Mouse (Mus musculus): Measurements from ENCODE around the gene Necap2.
A peak's percentile ranks its signal among the peaks of the same experiment; 100 is the strongest.

Gene Necap2

DNA sequence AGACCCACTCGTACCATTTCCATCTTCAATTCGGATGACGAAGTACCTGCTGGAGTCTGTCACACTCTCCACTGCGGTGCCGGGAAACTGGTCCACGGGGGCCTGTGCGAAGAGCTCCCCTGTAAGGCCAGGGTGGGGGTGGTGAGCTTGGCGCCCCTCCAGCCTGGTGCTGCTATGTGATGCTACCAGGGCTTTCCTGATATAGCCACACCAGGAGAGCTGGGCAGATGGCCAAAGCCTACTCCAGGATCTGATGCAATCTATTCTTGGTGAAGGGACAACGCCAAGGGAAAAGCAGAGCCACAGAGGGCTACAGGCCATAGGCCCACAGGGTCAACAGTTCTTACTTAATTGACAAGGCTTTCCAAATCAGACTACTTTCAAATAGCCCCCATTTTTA lies 4.5 kb downstream of the Necap2 start:
- DNase-seq (ENCODE audit: low spot score): no peak

DNA sequence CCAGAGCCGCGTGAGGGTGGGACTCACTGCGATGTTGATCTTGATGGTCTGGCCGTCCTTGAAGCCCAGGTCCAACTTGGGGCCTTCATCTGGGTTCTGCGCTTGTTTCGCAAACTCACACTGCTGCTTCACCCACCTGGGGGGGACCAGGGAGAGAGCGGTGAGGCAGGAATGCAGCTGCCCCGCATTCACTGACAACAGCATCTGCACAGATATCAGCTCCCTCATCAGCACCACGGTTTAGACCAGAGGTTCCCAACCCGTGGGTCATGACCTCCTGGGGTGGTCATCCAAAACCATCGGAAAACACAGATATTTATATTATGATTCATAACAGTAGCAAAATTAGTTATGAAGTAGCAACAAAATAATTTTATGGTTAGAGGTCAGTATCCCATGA lies 5.7 kb downstream of the Necap2 start:
- DNase-seq (ENCODE audit: low spot score): no peak

DNA sequence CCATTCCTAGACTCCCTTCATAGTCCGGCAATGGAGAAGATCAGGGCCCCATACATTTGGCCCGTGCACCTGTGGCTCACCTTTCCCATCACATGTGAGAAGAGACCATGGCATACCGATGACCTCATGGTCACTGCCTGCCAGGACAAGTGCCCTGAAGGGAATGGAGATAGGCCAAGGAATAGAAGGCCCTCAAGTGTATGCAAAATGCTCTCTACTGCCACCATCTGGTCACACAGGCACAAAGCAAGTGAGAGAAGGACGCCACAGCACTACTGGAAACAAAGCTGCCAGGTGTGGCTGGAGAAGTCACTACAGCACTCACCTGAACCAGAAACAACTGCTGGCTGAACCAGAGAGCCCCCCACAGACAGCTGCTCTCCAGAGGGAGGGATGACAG lies 8.4 kb downstream of the Necap2 start:
- peak; percentile 35 for DNase-seq (ENCODE audit: low spot score)

DNA sequence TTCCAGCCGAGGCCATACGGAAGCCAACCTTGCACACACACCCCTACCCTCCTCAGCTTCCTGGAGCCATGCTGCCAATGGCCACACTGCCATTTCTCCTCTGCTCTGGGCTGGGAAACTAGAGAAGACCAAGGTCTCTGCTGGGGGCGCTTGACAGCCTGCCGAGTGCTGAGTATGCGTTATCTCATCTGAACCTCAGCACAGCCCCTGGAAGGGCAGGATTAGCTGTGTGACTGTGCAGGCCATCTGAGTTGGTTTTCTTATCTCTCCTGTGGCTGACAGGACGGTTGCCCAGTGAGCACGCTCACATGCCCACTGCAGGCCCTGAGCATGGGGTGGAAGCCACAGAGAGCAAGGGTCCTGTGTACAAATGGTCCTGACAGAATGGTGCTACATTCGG lies 9.5 kb downstream of the Necap2 start:
- DNase-seq (ENCODE audit: low spot score): no peak

DNA sequence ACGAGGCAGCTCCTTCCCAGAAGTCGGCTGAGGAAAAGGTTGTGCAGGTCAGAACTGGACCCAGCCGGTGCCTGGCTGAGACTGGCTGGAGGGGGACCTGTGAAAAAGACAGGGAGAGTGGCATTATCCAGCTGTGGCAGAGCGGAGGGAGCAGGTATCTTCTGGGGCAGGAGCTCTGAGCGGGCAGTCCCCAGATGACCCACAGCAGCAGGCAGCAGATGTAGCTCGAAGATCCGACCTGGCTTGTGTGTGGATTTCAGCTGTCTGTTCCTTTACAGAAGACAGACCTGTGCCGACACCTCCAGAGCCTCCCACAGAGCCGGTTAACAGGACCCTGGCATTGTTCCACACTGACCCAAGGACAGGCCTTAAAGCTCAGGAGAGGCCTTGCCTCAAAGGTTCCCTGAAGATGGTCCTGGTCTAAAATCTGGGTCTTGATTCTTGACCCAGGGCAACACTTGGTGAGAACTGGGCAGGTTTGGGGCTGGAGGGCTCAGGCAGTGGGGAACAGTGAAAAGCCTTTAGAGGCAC lies 10.6 kb downstream of the Necap2 start:
- no peak for DNase-seq (ENCODE audit: low spot score)

DNA sequence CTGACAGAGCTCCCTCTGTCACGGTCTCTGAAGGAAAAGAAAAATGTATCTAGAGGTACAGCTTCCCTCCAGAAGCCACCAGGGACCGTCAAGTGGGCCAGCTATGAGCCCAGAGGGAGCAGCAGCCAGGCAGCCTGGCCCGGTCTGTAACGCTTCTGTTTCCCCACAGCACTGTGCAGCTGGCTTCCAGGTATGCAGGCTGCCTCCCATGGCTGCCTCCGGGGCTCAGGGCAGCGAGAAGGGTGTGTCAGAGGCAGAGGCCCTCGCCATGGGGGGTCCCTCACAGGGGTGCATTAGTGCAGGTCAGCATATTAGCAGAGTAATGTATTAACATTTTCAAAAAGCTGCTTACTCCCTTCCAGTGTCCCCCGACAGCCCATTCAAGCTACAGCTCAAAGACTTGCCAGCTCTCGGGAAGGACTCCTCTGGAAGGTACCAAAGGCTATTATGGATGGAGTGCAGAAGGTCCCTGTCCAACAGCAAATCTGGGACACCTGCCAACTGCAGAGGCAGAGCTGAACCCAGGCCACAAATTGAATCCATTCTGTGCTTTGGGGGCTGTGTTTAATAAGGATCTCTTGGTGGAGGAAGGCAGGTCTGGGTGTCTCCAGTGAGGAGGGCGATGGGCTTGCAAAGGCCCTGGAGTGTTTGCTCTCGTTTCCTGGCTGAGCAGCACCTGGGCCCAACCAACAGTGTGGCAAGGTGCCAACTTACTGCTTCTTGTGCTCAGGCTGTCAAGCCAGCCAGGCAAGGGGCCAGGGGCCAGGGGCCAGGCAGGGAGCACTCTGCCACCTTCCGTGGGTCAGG lies 11.2 kb downstream of the Necap2 start:
- no peak for DNase-seq (ENCODE audit: low spot score)

DNA sequence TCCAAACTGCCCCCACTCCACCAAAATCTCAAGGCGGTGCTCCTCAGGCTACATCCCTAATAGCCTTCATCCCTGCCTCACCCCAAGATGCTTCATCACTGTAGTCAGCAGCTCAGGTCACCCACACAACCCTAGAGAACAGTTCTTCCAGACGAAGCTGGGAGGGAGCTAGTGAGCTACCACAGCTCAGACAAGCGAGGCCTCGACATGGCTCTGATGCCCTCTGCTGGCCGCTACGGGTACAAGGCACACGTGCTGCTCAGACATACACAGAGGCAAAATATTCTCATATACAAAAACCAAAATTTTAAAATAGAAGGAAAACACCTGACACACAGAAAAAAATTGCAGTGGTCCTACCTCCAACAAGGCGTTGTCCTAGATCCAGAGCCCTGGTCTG lies 13.0 kb downstream of the Necap2 start:
- peak; percentile 74 for DNase-seq (ENCODE audit: low spot score)

DNA sequence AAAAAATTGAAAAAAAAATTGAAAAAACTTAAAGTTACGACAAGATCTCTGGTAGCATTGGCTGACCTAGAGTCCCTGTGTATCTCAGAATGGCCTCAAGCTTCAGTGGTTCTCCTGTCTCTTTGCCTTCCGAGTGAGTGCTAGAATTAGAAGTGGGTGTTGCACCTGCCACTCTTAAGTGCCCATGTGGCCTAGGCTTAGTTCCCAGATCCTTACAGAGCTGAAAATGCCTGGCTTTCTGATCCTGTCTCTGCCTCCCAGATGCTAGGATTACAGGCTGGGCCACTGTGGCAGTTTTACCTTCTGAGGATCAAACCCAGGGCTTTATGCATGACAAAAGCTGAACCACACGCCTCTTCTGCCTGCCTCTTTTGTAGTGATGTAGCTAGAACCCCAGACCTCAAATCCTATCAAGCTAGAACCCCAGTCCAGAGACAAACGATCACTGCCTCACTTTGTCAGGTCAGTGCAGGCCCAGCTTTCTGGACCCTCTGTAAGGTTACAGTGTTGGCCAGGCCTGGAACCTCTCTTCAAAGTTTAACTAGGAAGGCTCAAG lies 14.0 kb downstream of the Necap2 start:
- no peak for DNase-seq (ENCODE audit: low spot score)

DNA sequence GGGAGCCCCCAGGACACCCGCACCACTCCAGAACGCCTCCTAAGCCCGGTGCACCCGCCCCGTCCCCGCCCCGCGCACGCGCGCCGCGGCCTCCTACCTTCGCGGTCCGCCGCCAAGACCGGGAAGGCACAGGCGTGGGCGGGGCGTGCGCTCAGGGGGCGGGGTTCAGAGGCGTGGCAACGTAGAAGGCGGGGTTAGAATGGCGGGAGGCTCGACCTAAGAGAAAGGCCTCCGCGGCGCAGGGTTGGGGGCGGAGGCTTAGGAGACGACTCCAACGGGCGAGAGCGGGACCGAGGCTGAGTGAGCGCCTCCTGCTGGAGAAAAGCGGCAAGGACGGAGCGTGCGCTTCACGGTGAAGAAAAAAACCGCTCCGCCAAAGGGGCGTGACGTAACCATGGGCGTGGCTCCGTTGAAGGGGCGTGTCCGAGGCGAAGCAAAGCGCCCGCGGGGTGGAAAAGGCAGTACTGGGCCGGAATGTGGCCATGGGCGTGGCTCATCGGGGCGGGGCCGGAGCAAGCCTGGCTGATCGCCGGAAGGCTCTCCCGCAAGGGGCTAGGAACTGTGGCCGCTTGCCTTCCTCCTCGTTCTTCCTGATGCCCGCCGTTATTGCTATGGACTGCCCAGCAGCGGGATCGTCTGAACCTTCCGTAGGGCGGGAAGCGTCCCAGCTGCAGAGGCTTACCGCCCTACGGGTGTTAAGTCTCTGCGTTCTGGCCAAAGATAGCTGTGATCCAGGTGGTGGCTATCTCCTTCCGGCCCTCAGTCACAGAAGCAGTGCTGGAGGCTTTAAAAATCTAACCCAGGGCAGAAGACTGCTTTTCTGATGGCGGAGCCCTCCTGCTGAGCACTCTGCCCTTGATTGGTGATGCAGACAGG lies 17.5 kb downstream of the Necap2 start, which contains the start of gene Crocc:
TSS of gene Crocc (minus strand) at position 125 of the 876 bp plus-strand sequence.
- peak; percentile 100 for DNase-seq (ENCODE audit: low spot score)

DNA sequence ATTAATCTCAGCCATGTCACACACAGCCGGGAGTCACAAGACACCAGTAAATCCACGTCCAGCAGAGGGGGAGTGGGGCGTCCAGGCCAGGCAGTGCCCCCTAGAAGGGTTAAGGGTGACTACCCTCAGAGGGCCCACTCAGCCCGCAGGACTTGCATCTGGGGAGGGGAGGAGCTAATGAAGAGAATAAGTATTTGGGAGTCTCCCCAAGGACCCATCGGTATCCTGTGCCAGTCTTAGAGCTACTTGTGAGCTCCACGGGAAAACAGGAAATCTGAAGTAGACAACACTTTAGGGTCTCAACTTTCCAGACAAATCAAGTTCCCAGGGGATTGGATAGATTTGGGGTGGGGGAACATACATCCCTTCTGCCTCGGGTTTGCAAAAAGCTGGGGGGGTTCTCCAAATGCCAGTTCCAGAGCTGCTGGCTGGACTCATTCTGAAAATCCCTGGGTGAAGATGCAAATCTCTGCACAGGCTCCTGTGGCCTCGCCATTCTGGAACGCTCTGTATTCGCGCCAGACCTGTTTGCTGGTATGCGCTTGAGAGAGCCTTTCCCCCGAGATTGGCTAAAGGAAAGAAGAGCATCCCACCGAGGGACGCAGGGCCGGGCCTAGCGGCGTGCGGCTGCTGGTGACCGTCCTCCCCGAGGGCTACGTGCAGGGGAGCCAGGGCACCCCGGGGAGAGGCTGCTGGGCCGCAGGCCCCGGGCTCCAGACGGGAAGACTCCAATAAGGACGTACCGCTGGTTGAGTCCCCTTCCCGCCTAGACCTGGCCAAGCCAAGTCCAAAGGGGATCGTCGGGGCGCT lies 18.3 kb downstream of the Necap2 start:
- DNase-seq (ENCODE audit: low spot score): no peak

DNA sequence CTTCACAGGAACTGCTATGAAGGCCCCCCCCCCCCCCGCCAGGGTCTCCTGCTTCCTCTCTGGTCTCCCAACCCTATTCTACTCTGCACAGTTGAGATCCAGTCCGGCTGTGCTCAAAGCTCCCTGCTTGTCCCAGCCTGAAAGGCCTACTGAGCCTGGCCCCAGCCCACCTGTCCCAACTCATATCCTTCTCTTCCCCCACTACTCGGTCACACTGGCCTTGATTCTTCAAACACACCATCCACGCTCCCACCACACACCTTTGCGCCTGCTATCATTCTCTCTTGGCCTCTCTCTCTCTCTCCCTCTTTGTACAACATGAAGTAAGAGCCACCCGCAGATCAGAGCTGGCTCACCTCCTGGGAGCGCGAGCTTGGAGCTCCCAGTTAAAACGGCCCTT lies 19.3 kb downstream of the Necap2 start:
- no peak for DNase-seq (ENCODE audit: low spot score)

DNA sequence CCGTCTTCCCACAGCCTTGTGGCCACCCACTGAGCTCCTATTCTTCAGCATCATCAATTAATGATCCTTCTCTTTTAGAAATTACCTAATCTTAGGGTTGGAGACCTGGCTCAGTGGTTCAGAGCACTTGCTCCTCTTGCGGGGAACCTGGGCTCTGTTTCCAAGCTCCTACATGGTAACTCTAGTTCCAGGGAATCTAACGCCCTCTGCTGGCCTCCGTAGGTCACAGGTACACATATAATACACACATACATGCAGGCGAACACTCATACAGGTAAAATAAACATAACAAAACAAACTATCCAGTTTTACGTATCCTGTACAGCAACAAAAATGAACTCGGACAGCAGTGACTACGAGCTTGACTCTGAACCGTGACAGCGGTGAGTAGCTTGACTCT lies 21.2 kb downstream of the Necap2 start:
- no peak for DNase-seq (ENCODE audit: low spot score)

DNA sequence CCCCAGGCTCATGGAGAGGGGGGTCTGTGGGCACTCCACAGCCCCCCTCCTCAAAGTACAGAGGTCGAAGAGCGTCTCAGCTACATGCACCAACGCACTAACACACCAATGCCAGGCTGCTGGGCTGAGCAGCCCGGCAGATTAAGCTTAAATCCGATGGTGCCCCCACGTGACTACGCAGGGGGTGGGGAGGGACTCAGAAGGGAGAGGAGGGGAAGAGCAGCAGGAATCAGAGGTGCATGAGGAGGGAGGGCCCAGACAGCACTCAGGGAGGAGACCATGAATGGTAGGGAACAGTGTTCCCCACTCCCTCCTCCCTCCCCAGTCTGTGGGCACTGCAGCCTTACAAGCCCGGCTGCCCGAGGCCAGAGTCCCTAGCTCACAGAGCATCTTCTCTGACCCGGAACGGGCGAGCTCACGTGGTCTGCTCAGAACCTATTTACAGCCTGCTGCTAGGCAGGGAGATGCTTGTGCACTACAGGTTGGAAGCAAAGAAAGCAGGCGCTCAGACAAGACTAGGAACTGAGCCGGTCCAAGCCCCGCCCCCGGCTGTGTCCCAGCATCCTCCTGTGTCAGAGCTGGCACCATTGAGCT lies 24.5 kb downstream of the Necap2 start:
- no peak for DNase-seq (ENCODE audit: low spot score)

DNA sequence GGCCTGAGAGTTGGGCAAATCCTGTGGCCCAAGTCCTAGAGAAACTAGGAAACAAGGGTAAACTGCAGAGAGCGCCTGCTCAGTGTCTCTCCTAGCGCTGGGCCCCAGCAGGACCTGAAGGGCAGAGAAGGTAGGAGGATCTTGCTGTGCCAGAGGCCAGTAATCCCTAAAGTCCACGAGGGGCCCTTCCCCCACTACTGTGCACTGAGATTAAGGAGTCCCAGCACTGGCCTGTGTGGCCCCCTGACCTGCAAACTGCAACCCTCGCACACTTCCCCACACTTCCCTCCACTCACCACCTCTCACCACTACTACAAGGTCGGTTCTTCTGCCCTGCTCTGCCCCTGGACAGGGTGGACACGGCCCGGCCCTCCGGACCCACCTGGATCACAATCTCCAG lies 25.0 kb downstream of the Necap2 start:
- DNase-seq (ENCODE audit: low spot score): no peak

DNA sequence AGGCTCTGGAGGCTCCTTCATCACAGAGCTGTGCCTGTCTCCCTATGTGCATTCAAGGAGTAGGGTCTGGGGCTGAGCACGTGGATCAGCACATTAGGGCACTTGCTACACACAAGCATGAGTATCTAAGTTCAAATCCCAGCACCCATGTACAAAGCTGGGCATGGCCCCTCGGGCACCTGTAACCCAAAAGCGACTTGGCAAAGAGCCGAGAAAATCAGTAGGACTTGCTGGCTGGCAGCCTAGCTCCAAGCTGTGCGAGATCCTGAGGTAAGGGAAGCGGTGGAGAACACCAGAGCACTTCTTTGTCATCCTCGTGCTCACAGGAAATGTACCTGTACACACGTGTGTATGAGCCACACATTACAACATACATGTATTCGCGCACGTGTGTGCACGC lies 25.7 kb downstream of the Necap2 start:
- no peak for DNase-seq (ENCODE audit: low spot score)

DNA sequence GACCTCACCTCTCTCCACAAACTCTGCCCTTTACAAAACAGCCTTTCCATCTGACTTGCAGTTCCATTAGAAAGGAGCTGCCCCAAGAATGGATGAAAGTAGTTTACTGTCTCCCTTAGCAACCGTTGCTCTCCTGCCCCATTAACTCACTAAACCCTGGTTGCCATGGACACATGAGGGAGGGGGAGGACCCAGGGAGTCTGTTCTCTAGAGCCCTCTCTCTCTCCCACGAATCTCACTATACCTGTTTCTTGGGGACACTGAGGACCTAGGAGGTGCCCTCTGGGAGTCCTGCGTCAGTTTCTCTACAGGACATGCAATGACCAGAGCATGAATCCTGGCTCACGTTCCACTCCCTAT lies 28.7 kb downstream of the Necap2 start:
- DNase-seq (ENCODE audit: low spot score): no peak

DNA sequence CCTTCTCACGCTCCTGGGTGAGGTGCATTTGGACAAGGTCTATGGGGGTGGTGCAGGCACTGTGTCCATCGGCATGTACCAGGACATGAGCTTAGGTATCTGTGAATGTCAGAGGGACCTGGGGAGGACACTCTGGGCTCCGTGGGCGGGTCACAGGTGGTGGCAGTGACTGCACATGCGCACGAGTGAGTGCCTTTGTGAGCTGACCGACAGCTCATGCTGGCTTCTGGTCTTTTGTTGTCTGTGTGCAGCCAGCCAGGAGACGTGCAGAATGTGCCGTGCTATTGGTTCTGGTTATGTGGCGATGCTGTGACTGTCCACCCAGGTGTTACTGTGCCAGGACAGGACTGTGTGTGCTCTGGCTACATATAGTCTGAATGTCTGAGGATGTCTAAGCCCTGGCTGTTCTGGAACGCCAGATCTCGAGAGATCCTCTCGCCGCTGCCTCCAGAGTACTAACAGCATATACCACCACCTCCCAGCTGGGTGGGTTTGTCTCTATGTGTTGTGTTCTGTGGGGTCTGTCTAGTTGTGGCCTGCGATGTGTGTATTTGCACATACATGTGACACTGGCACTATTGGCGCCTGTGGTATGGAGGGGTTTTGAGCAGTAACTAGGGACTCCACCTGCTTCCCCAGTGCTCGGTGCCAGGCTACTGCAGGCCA lies 29.2 kb downstream of the Necap2 start:
- no peak for DNase-seq (ENCODE audit: low spot score)

DNA sequence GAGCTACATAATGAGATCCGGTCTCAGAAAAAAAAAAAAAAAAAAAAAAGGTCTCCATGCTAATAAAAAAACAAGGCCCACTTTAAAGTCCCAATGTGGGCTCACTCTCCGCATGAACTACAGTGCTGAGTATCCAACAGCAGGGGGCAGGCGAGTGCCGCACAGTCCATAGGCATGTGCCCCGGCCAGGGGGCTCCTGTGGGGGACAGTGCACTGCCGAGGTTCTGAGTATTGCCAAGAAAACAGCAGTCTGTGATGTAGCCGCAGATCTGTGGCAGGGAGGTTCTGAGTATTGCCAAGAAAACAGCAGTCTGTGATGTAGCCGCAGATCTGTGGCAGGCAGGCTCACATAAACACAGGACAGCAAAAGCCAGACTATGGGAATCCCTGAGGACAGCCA lies 33.3 kb downstream of the Necap2 start:
- DNase-seq (ENCODE audit: low spot score): peak; percentile 24

DNA sequence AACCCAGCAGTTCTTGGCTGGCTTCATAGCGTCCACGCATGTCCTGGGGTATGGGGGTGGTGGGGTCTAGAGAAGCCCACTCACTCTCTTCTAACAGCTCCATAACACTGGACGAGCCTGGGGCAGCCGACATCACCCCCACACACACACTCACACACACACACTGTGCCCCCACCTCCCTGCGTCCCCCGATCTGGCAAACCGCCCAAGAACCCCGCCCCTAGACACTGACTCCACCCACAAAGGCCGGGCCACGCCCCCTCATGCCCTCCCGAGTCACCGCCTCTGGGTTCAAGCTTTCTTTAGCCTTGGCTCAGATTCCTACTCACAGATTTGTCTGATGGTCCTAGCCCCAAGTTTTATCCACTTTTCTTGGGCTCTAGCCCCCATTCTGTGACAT lies 37.0 kb downstream of the Necap2 start:
- no peak for DNase-seq (ENCODE audit: low spot score)

DNA sequence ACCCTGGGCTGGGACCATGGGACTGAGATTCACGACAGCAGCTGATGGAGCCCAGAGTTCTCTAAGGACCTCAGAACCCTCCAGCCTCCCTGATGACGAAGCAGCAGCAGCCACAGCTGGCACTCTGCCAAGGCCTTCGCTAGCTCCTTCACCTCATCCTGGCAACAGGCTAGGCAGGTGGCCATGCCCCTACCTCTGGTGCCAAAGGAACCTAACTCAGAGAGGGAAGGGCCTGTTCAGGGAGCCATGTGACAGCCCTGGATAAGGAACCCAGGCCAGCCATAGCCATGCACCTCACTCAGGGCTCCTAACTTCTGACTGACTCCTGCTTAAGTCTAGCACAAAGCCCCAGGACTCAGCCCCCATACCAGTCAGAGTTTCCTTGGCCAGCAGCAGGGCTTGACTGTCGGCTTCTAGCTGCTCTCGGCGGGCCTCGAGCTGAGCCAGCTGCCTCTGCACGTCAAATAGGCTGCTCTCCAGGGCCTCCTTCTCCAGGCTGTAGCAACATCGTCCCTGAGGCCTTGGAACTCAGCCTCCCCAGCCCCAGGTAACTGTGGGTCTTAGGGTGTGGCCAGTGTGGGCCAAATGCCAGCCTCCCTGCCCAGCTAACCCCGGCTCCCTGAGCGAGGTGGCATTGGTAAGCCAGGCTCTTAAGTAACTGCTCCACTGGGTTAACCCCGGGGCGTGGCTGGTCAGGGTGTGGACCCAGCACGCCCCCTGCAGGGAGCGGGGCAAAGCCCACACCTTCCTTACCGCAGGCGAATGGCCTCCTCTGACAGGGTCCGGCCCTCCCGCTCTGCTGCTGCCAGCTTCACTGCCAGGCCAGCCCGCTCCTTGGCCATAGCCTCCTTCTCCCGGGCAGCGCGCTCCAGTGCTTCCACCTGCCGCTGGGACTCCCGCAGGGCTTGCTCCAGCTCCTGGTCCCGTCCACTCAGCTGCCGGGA lies 44.3 kb downstream of the Necap2 start:
- DNase-seq (ENCODE audit: low spot score): no peak
